Mouse (Mus musculus): ENCODE data around the gene Dmrt1.
A peak's percentile ranks its signal among the peaks of the same experiment; 100 is the strongest.

The Dmrt1 gene

DNA sequence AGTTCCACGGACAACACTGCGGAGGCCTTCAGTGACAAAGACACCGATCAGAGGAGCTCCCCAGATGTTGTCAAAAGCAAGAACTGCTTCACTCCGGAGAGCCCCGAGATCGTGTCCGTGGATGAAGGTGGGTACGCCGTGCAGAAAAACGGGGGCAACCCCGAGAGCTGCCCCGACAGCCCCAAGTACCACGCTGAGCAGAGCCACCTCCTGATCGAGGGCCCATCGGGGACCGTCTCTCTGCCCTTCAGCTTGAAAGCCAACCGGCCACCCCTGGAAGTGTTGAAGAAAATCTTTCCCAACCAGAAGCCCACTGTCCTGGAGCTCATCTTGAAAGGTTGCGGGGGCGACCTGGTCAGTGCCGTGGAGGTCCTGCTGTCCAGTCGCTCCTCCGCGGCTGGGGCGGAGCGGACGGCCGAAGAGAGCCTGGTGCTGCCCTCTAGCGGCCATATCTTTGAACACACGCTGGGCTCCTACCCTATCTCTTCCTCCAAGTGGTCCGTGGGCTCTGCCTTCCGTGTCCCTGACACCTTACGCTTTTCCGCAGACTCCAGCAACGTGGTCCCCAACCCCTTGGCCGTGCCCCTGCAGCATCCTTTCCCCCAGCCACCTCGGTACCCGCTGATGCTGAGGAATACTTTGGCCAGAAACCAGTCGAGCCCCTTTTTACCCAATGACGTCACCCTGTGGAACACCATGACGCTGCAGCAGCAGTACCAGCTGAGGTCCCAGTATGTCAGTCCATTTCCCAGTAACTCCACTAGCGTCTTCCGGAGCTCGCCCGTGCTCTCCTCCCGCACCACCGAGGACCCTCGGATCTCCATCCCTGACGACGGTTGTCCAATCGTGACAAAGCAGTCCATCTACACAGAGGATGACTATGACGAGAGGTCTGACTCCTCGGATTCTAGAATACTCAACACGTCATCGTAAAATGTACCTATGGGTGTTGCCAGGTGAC lies 117.2 kb downstream of the Dmrt1 start:
- DNase-seq (ENCODE audit: low spot score) = no peak

DNA sequence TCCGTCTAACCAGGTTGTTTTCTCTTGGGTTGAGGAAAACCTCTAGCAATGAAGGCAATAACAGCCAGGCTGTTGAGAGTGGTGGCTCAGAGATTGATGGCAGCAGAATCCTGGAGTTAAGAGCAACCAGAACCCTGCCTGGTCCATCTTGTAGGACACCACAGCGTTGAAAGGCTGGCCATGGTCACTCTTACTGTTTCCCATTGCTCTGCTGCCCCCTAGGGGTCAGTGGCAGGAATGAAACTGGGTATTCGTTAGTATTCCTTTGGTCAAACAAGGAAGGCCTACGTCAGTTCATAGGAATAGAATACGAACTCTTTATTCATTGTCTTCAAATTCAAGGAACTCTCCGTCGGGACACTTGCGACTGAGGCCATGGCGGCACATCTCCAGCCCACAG lies 123.1 kb downstream of the Dmrt1 start:
- DNase-seq (ENCODE audit: low spot score) = peak; percentile 75

GRCm38 (mm10) chr19:25635119-25635518 lies 129.7 kb downstream of the Dmrt1 start:
- DNase-seq (ENCODE audit: low spot score) = no peak

GRCm38 (mm10) chr19:25635622-25636244 lies 130.3 kb downstream of the Dmrt1 start:
- peak; percentile 45 for DNase-seq (ENCODE audit: low spot score)

DNA sequence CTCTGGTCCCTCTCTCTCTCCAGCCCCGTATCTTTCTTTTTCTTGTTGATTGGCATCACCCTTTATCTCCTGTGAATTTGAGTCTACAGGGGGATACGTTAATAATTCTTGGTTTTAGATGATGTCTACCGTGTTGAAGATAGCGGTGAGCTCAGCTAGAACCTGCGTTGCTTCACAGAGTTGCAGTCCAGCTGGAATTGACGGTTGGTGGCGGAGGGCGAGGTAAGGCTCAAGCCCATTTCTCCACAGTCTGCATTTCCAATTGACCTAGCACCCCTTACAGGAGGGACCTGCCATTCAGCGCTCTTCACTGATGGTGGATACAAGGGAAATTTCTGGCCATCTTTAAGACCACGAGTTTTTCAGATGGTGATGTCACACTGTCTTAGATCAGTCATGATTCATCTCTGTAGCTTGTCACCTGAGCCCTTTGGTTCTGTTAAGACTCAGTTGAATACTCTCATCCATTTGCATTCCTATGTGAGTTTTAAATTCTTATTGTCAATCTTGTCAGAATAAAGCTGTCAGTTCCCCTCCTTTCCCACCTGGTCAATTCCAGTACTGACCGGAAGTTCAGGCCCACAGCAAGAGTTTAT lies 133.4 kb downstream of the Dmrt1 start:
- no peak for DNase-seq (ENCODE audit: low spot score)

DNA sequence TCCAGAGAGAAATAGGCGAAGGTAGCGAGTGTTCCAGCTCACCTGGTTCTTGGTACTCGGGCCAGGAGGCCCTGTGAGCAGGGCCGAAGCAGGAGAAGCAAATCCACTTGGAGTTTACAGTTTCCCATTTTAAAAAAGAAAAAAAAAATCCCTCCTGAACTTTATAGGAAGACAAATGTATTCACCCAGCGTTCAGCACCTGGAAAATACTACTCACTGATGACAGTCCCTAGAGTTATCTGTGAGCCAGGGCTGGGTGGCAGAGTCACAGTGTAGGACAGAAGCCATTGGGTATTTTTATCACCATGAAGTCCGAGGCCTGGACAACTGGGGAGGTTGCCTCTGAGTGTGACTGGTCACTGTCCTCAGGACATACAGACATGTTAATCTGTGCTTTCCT lies 136.4 kb downstream of the Dmrt1 start:
- DNase-seq (ENCODE audit: low spot score) = no peak

DNA sequence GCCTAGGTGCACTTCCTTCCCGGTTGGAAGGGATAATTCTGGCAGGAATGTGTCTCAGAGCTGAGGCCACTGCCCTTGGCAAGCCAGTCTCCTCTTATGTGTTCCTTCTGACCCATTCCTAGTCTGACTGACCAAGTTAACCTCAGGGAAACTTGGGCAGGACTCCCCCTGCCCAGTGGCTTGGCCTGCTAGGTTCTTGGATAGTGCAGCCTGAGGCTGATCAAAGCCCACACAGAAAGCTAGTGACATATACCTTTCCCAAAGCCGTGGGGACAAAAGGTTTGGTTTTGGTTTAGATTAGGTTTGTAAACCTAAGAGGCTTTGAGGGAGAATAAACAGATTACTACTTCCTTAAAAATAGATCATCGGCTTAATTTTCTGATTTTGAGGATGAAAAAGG lies 141.7 kb downstream of the Dmrt1 start:
- DNase-seq (ENCODE audit: low spot score) = no peak

GRCm38 (mm10) chr19:25648701-25649100 lies 143.3 kb downstream of the Dmrt1 start:
- no peak for DNase-seq (ENCODE audit: low spot score)

DNA sequence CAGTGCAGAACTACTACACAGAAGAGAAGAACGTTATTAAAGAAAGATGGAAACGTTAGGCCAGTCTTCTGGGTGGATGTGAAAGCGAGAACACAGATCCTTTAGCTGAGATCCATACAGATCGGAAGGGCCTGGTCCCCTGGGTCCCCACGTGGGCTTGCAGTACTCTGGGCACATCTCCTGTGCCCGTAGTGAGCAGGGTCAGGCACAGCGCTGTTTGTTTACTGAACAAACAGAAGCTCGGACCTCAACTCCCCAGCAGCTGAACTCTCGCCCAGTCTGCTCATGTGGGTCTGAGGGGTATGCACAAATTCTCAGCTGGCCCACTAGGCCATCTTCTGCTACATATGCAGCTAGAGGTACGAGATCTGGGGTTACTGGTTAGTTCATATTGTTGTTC lies 145.1 kb downstream of the Dmrt1 start:
- DNase-seq (ENCODE audit: low spot score) = no peak

DNA sequence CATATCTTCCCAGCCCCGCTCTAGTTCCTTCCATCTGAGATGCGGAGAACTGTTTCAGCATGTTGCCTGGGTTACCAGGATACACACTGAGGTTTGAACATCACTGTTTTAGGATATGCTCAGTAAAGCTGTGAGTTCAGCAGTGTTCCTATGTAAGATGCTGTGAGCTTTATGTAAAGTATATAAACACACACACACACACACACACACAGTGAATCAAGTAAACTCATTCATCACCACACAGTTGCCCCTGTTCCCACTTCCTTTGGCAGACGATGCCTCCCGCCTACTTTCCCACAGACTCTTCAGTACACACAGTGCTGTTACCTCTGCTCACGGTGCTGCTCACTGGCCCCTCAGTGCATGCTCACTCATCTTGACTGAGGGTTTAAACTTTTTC lies 147.1 kb downstream of the Dmrt1 start:
- DNase-seq (ENCODE audit: low spot score) = no peak

Data from adipocyte (in vitro differentiated cells).